Mouse (Mus musculus): ENCODE results near the gene Nisch. TPM values are rescaled to one million over a fixed set of nuclear protein-coding genes. Genes with fewer than 3 reads are reported as not detected.

Gene Nisch
- total and polyA plus RNA-seq, 3 experiments: 46.3 to 180 (median 85.2) TPM

DNA sequence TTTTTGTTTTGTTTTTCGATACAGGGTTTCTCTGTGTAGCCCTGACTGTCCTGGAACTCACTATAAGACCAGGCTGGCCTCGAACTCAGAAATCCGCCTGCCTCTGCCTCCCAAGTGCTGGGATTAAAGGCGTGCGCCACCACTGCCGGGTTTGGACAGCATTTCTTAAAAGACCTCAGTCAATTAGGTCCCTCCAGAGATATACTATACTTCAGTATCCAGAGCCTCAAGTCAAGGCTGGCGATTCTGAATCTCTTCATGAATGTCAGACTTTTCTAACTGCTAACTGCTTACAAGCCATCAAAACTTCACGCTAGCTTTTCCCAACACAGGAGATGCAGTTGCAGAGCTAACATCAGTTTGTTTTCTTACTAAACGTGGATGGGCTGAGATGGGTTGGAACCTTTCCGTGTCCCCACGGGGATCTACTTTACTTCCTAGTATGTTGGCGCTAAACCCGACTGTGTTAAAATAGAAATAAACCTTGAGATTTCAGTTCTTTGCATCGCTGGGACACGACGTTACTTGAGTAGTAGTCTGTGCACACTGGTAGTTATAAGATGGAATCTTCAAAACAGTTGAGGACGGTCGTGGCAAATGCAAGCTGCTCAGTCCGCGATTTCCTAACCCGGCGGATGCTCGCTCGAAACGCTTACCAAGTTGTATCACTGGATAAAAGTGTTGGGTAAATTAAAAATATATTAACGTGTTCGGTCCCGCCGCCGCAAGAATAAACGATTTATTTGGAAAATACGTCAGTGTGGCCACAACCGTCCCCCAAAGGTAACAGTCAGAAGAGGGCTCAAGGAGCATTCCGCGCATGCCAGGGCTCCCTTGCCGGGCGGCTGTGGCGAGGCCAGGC lies 33.7 kb upstream of the Nisch start:
- no peak for TF ChIP-seq RAD21 (IDR thresholded peaks at IDR 0.05; ENCODE audit: low read depth, low read length)
- no peak for TF ChIP-seq USF1 (IDR thresholded peaks at IDR 0.05; ENCODE audit: low read depth, low read length)
- TF ChIP-seq CHD1 (IDR thresholded peaks at IDR 0.05; ENCODE audit: low read depth, low read length): no peak
- peak; percentile 89 for TF ChIP-seq UBTF (IDR thresholded peaks at IDR 0.05; ENCODE audit: low read depth, low read length)
- peak; percentile 89 for TF ChIP-seq TBP (conservative IDR thresholded peaks at IDR 0.05; ENCODE audit: low read depth, low read length)
- no peak for TF ChIP-seq NELFE (IDR thresholded peaks at IDR 0.05; ENCODE audit: low read depth, low read length)
- TF ChIP-seq IRF4 (IDR thresholded peaks at IDR 0.05; ENCODE audit: low read depth, low read length): peak; percentile 11; the same call in 1 of the 2 replicates
- no peak for TF ChIP-seq JUND (conservative IDR thresholded peaks at IDR 0.05; ENCODE audit: low read depth, low read length)
- no peak for TF ChIP-seq POLR2A (IDR thresholded peaks at IDR 0.05; ENCODE audit: low read depth, low read length)
- no peak for TF ChIP-seq BHLHE40 (IDR thresholded peaks at IDR 0.05; ENCODE audit: low read depth, low read length)
- no peak for TF ChIP-seq ETS1 (conservative IDR thresholded peaks at IDR 0.05; ENCODE audit: low read depth, low read length)
- TF ChIP-seq MAZ (IDR thresholded peaks at IDR 0.05; ENCODE audit: low read depth, low read length): no peak
- no peak for TF ChIP-seq ZKSCAN1 (IDR thresholded peaks at IDR 0.05; ENCODE audit: borderline replicate concordance, low read depth, low read length)
- no peak for TF ChIP-seq E2F4 (IDR thresholded peaks at IDR 0.05; ENCODE audit: insufficient replicate concordance, low read depth, low read length)
- TF ChIP-seq ELF1 (IDR thresholded peaks at IDR 0.05; ENCODE audit: low read depth, low read length): peak; percentile 41; the same call in 1 of the 2 replicates
- no peak for TF ChIP-seq MAX (IDR thresholded peaks at IDR 0.05; ENCODE audit: low read length)
- no peak for TF ChIP-seq HCFC1 (IDR thresholded peaks at IDR 0.05; ENCODE audit: low read depth, low read length)
- no peak; the same call in 1 of the 2 replicates for TF ChIP-seq MYC (IDR thresholded peaks at IDR 0.05; ENCODE audit: low read depth, low read length)
- TF ChIP-seq JUN (IDR thresholded peaks at IDR 0.05; ENCODE audit: insufficient read depth, low read depth, low read length): no peak
- no peak for TF ChIP-seq ZC3H11A (IDR thresholded peaks at IDR 0.05; ENCODE audit: low read depth, low read length)
- no peak for TF ChIP-seq SIN3A (IDR thresholded peaks at IDR 0.05; ENCODE audit: low read length)
- TF ChIP-seq ZMIZ1 (IDR thresholded peaks at IDR 0.05; ENCODE audit: low read depth, low read length): no peak
- peak; percentile 72 for TF ChIP-seq NRF1 (IDR thresholded peaks at IDR 0.05; ENCODE audit: low read depth, low read length)
- Histone ChIP-seq H3K4me2 (ENCODE audit: insufficient read depth, low read depth, poor library complexity, severe bottlenecking) (peak overlapping the region; percentile 84), H3K27ac (ENCODE audit: insufficient read depth, low read depth) (peak overlapping the region; percentile 96), H3K79me2 (replicated peaks; ENCODE audit: control insufficient read depth, extremely low read depth, insufficient read depth, poor library complexity, severe bottlenecking) (peaks cover 17% of the 10 kb centered on the region), H3K27me3 (replicated peaks) (no peaks in the 10 kb centered on the region), H3K9me3 (replicated peaks; ENCODE audit: low read length) (no peaks in the 10 kb centered on the region), H3K36me3 (replicated peaks in 1 of 2; ENCODE audit: control insufficient read depth in 1 of 2, insufficient read depth in 1 of 2, low read length in 1 of 2) (peaks cover 25 to 44% of the 10 kb centered on the region in 2 experiments), H3K4me3 (replicated peaks in 1 of 3; ENCODE audit: low read depth in 2 of 3, low read length in 2 of 3, poor library complexity in 1 of 3) (peak overlapping the region; percentile 71 to 99 (median 74)), H3K9ac (ENCODE audit: insufficient read depth, low read depth) (peak overlapping the region; percentile 75), H3K4me1 (ENCODE audit: control insufficient read depth in 1 of 2, insufficient read depth in 2 of 2) (peaks cover 3 to 23% of the 10 kb centered on the region in 2 experiments)
- no peak for DNase-seq (ENCODE audit: extremely low read depth)
- dilution Hi-C loops (cut with MboI; ENCODE audit: extremely low pct_ligation_motif_present, extremely low pct_unique_long_range_greater_than_20kb, low sequenced_read_pairs): no loop called here
- in situ Hi-C loops (cut with MboI; ENCODE audit: low pct_ligation_motif_present, low pct_unique_long_range_greater_than_20kb, low sequenced_read_pairs): loop anchor here (5.0 kb wide), 1 partner anchor 33 kb away; the partner anchor contains the start of genes Nisch and Sema3g
